Mouse (Mus musculus) neural tube, embryonic 14.5 days (tissue): ENCODE data around the gene Pard3b. TPM values are rescaled to one million over a fixed set of nuclear protein-coding genes. Genes with fewer than 3 reads are reported as not detected.

Experiments
- ATAC-seq: fragments of 200-750 bp; cut with Nextera tagmentation; 2 replicates; pipeline ENCODE4 v1.8.0; 2017; ENCODE audit warnings: low read depth, mild to moderate bottlenecking, moderate TSS enrichment, moderate library complexity
- H3K27ac ChIP-seq: fragments of 300-500 bp; sonication (generic); 2 replicates; pipeline ENCODE4 v1.5.1; 2014; ENCODE audit warnings: low read depth, mild to moderate bottlenecking, control low read depth, low read length, moderate library complexity, mixed read lengths
- H3K27me3 ChIP-seq: fragments of 300-500 bp; sonication (generic); 2 replicates; pipeline ENCODE4 v1.6.1; 2014; ENCODE audit warnings: low read length; ENCODE audit not compliant: control insufficient read depth, insufficient read depth
- H3K36me3 ChIP-seq: fragments of 300-500 bp; sonication (generic); 2 replicates; pipeline ENCODE4 v1.6.1; 2014; ENCODE audit warnings: low read length, mixed read lengths; ENCODE audit not compliant: control insufficient read depth, insufficient read depth
- H3K4me1 ChIP-seq: fragments of 300-500 bp; sonication (generic); 2 replicates; pipeline ENCODE4 v1.6.1; 2014; ENCODE audit warnings: low read length; ENCODE audit not compliant: control insufficient read depth, insufficient read depth
- H3K4me2 ChIP-seq: fragments of 300-500 bp; sonication (generic); 2 replicates; pipeline ENCODE4 v1.6.1; 2014; ENCODE audit warnings: mild to moderate bottlenecking, low read depth, low read length, control low read depth
- H3K4me3 ChIP-seq: fragments of 300-500 bp; sonication (generic); 2 replicates; pipeline ENCODE4 v1.5.1; 2014; ENCODE audit warnings: low read depth, low read length, control low read depth, mixed read lengths
- H3K9ac ChIP-seq: fragments of 300-500 bp; sonication (generic); replicated peaks from 2 replicates; pipeline ENCODE4 v1.6.1; 2014; ENCODE audit warnings: low read depth, mild to moderate bottlenecking, control low read depth, low read length, mixed read lengths
- H3K9me3 ChIP-seq: fragments of 300-500 bp; sonication (generic); 2 replicates; pipeline ENCODE4 v1.6.1; 2016; ENCODE audit warnings: low read length; ENCODE audit not compliant: control insufficient read depth
- WGBS: fragments of 180-500 bp; shearing (Covaris S2); extraction: QIAGEN DNeasy Blood & Tissue Kit; methylation state at CpG from one replicate; pipeline ENCODE4 v1.1.7; 2014; 5-methylcytosine and 5-hydroxymethylcytosine counted together
- polyA plus RNA-seq: library from polyadenylated mRNA; unstranded; fragments of >200 nt; fragmentation: Nextera tagmentation; extraction: Ambion mirVana; gene quantifications from 2 replicates; pipeline ENCODE4 v1.2.1, GENCODE M21; 2014

Gene Pard3b
- polyA plus RNA-seq, 1 experiment from 2014 or later, result 9.9 TPM

- H3K4me1 ChIP-seq, result no peaks in the 10 kb centered on the region
- H3K9ac ChIP-seq, result no peak overlapping the region
- ATAC-seq, result no peak
- H3K27me3 ChIP-seq, result no peaks in the 10 kb centered on the region
- H3K27ac ChIP-seq, result no peak overlapping the region
- H3K9me3 ChIP-seq, result no peaks in the 10 kb centered on the region
- WGBS, result 37% methylated on average over 2 of the region's 2 CpGs
- H3K4me3 ChIP-seq, result no peak overlapping the region
- H3K36me3 ChIP-seq, result no peaks in the 10 kb centered on the region
- no peak overlapping the region for H3K4me2 ChIP-seq
These were observed 694.4 kb downstream of the Pard3b start for GRCm38 (mm10) chr1:62333016-62333415.

DNA sequence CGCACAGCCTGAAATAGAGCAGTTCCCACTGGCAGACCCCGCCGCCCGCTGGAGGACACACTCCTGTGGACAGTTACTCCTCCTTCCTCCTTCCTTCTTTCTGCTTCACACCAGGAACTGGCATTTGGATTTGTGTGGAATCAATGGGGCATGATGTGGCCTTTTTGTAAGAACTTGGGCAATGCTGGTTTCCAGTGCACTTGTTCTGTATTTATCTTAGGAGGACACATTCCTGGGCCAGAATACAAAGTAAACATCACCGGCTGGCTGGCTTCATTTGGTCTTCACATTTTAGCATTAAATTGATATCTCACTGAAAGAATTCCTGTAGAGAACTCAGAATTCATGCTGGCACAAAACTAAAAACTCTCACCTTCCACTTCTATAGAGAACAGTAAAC is 695.6 kb downstream of the Pard3b start:
- H3K36me3 ChIP-seq, result no peaks in the 10 kb centered on the region
- 65% methylated on average over 5 of the region's 5 CpGs for WGBS

DNA sequence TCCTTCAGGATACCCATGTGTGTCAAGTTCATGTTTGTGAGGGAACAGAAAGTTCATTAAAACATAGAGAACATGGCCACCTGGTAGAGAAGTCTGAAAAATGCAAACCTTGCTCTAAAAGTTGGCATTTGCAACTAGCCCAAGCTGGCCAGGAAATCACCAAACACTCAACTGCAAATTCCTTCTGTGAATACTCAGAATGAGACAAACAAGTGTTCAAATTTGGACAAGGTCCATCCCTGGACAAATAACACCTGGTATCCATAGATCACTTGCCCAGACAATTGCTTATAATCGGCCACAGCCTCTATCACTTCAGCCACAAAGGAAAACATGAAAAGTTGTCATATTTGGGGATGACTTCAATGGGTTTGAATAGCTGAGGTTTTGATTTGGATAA is 701.6 kb downstream of the Pard3b start:
- H3K27ac ChIP-seq, result no peak overlapping the region
- ATAC-seq, result no peak
- 92% methylated on average over 1 of the region's 1 CpGs for WGBS
- H3K9me3 ChIP-seq, result no peaks in the 10 kb centered on the region
- H3K4me1 ChIP-seq, result no peaks in the 10 kb centered on the region
- H3K4me3 ChIP-seq, result no peak overlapping the region
- H3K36me3 ChIP-seq, result no peaks in the 10 kb centered on the region
- H3K27me3 ChIP-seq, result no peaks in the 10 kb centered on the region
- H3K4me2 ChIP-seq, result no peak overlapping the region
- H3K9ac ChIP-seq, result no peak overlapping the region

More for the DNA sequence above, 695.6 kb downstream of the Pard3b start:
- no peak overlapping the region for H3K4me3 ChIP-seq
- H3K4me1 ChIP-seq, result no peaks in the 10 kb centered on the region
- H3K27ac ChIP-seq, result no peak overlapping the region
- H3K9ac ChIP-seq, result no peak overlapping the region
- H3K9me3 ChIP-seq, result no peaks in the 10 kb centered on the region
- no peaks in the 10 kb centered on the region for H3K27me3 ChIP-seq
- no peak overlapping the region for H3K4me2 ChIP-seq
- no peak for ATAC-seq

DNA sequence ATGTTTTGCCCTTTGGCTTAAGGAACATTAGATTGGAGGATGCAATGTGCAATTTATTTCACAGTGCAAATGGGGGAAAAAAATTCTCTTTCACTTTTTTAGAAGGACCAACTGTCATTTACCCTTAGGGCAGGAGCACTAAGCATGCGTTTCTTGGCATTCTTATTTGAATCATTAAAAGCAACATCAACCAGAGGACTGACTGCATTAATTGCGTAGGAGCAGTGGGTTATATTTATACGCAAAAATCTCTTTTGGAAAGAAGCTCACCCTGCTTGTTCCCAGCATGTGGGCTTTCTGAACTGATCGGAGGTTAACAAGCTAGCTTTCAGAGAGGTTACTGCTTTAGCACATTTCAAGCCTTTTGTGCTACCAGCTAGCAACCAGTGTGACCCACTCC is 705.7 kb downstream of the Pard3b start:
- Histone ChIP-seq H3K27ac (no peak overlapping the region), H3K4me3 (no peak overlapping the region), H3K9ac (no peak overlapping the region), H3K9me3 (no peaks in the 10 kb centered on the region), H3K4me2 (no peak overlapping the region), H3K4me1 (no peaks in the 10 kb centered on the region), H3K36me3 (no peaks in the 10 kb centered on the region), H3K27me3 (no peaks in the 10 kb centered on the region)
- 42% methylated on average over 4 of the region's 4 CpGs for WGBS
- ATAC-seq, result no peak

DNA sequence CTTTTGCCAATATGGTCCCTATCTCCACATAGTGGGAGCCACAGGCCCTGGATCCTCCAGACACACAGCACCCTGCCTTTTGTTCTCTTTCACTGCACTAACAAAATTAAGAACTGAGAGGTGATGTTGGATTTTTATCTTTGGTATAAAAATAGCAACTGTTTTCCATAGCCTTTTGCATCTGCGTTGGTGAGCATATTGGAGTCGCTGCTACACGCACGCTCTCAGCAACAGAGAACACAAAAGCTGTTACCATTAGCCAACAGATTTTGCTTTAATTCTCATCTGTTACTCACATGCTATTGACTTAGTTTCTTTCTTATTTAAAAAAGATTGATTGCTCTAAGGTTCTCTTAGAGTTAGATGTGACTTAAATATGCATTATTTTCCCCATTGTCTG is 709.7 kb downstream of the Pard3b start:
- Histone ChIP-seq H3K4me3 (no peak overlapping the region), H3K9ac (no peak overlapping the region), H3K36me3 (no peaks in the 10 kb centered on the region), H3K4me2 (no peak overlapping the region), H3K4me1 (no peaks in the 10 kb centered on the region), H3K27ac (no peak overlapping the region), H3K27me3 (no peaks in the 10 kb centered on the region), H3K9me3 (no peaks in the 10 kb centered on the region)
- WGBS, result 78% methylated on average over 4 of the region's 4 CpGs
- ATAC-seq, result no peak

- 26% methylated on average over 4 of the region's 4 CpGs for WGBS
- ATAC-seq, result no peak
- no peaks in the 10 kb centered on the region for H3K4me1 ChIP-seq
These were observed 716.9 kb downstream of the Pard3b start for GRCm38 (mm10) chr1:62355496-62355895.

DNA sequence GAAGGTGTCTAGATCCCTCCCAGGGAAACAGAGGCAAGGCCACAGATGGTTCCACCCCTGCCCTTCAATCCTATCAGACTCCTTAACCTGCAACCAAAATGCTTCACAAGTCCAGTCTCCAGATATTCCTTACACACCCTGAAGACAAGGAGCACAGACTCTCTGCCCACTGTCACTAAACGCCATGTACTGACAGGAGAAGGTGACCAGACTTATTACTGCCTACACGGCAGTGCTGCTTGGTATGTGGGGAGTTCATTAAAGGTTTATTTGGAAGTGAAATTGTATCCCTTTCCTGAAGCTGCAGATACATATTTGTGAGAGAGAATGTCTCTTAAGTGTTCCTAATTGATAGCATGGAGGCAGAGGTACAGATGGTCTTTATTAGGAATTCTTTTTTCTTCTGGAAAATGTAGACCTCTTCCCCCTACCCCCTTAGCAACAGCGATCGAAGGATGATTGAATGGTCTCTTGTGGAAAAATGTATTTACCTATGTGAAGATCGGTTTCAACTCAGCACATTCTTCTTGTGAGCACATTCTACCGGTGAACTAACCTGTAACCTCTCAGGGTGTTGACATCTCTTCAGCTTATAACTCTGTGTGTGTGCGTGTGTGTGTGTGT is 735.9 kb downstream of the Pard3b start:
- Histone ChIP-seq H3K4me3 (no peak overlapping the region), H3K27me3 (no peaks in the 10 kb centered on the region), H3K9ac (no peak overlapping the region), H3K36me3 (no peaks in the 10 kb centered on the region), H3K9me3 (no peaks in the 10 kb centered on the region), H3K4me1 (no peaks in the 10 kb centered on the region), H3K4me2 (no peak overlapping the region), H3K27ac (no peak overlapping the region)
- no peak for ATAC-seq
- 85% methylated on average over 7 of the region's 7 CpGs for WGBS

More at GRCm38 (mm10) chr1:62355496-62355895, 716.9 kb downstream of the Pard3b start:
- no peak overlapping the region for H3K4me2 ChIP-seq
- no peaks in the 10 kb centered on the region for H3K36me3 ChIP-seq
- no peaks in the 10 kb centered on the region for H3K9me3 ChIP-seq
- H3K27ac ChIP-seq, result no peak overlapping the region
- no peak overlapping the region for H3K4me3 ChIP-seq
- H3K9ac ChIP-seq, result no peak overlapping the region
- no peaks in the 10 kb centered on the region for H3K27me3 ChIP-seq

DNA sequence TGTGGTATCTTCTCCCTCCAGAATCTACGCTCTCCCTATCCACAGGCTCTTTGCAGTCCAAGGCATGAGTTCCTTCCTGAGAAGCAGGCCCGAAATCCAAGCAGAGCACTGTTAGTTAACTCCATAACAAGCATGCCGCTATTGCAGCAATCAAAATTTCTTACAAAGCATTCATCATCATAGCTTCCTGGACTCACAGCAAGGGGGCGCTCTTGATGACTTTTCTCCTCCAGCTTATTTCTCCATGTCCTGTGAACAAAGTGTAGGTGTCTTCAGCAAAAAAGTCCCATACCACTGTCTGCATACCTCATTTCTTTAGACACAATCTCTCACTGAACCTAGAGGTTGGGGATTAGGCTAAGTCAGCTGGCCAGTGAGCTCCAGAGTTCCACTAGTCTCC is 739.7 kb downstream of the Pard3b start:
- Histone ChIP-seq H3K4me1 (no peaks in the 10 kb centered on the region), H3K9me3 (no peaks in the 10 kb centered on the region), H3K9ac (no peak overlapping the region), H3K27me3 (no peaks in the 10 kb centered on the region), H3K27ac (no peak overlapping the region), H3K4me3 (no peak overlapping the region), H3K4me2 (no peak overlapping the region), H3K36me3 (no peaks in the 10 kb centered on the region)
- ATAC-seq, result no peak
- 91% methylated on average over 4 of the region's 4 CpGs for WGBS

- WGBS, result 64% methylated on average over 14 of the region's 14 CpGs
- H3K4me2 ChIP-seq, result no peak overlapping the region
These were observed 744.3 kb downstream of the Pard3b start for GRCm38 (mm10) chr1:62382807-62383514.

More at GRCm38 (mm10) chr1:62382807-62383514, 744.3 kb downstream of the Pard3b start:
- no peak for ATAC-seq
- no peaks in the 10 kb centered on the region for H3K4me1 ChIP-seq
- no peaks in the 10 kb centered on the region for H3K27me3 ChIP-seq
- no peak overlapping the region for H3K4me3 ChIP-seq
- no peaks in the 10 kb centered on the region for H3K9me3 ChIP-seq
- no peak overlapping the region for H3K27ac ChIP-seq
- H3K9ac ChIP-seq, result no peak overlapping the region
- no peaks in the 10 kb centered on the region for H3K36me3 ChIP-seq
